Mouse (Mus musculus) CH12.LX (cell line): ENCODE data around the gene Trpv4. TPM values are rescaled to one million over a fixed set of nuclear protein-coding genes. Genes with fewer than 3 reads are reported as not detected.

Experiments
- DNase-seq: peaks from one replicate; pipeline ENCODE4 v3.0.0-alpha.2; 2013; ENCODE audit errors: extremely low read depth
- H3K27ac ChIP-seq: 2 replicates; pipeline ENCODE4 v1.5.1; 2012; ENCODE audit warnings: low read depth, mild to moderate bottlenecking, control low read depth, moderate library complexity; ENCODE audit not compliant: insufficient read depth
- H3K27me3 ChIP-seq: replicated peaks from 2 replicates; pipeline ENCODE3; 2012; ENCODE audit warnings: inconsistent platforms
- H3K36me3 ChIP-seq, 2 experiments: replicated peaks in 1 of 2; 2 replicates each; pipeline versions ENCODE3 to v1.6.1; 2012; ENCODE audit warnings: inconsistent platforms in 1 of 2, low read length in 1 of 2, mild to moderate bottlenecking in 1 of 2, mixed read lengths in 1 of 2, moderate library complexity in 1 of 2; ENCODE audit not compliant: control insufficient read depth in 1 of 2, insufficient read depth in 1 of 2
- H3K4me1 ChIP-seq, 2 experiments: 2 replicates each; pipeline ENCODE4 v1.6.1; 2012; ENCODE audit warnings: inconsistent platforms in 1 of 2, moderate library complexity in 1 of 2; ENCODE audit not compliant: insufficient read depth in 2 of 2, control insufficient read depth in 1 of 2
- H3K4me2 ChIP-seq: 2 replicates; pipeline ENCODE4 v1.6.1; 2012; ENCODE audit warnings: low read depth, mild to moderate bottlenecking, control low read depth; ENCODE audit not compliant: poor library complexity, insufficient read depth, severe bottlenecking
- H3K4me3 ChIP-seq, 3 experiments: fragments of 150-350 bp in 1 of 3; sonication (generic) in 1 of 3; replicated peaks in 1 of 3; 2 replicates each; pipeline versions ENCODE3 to v1.5.1; 2011 to 2012; ENCODE audit warnings: low read depth in 2 of 3, low read length in 2 of 3, mild to moderate bottlenecking in 2 of 3, moderate library complexity in 2 of 3, control low read depth in 1 of 3, improper control_type of control experiment in 1 of 3, inconsistent platforms in 1 of 3, mixed read lengths in 1 of 3; ENCODE audit not compliant: poor library complexity in 1 of 3
- H3K79me2 ChIP-seq: replicated peaks from 2 replicates; pipeline ENCODE4 v1.6.1; 2012; ENCODE audit warnings: mild to moderate bottlenecking, moderate library complexity; ENCODE audit not compliant: control insufficient read depth, poor library complexity, insufficient read depth, severe bottlenecking; ENCODE audit errors: extremely low read depth
- H3K9ac ChIP-seq: 2 replicates; pipeline ENCODE4 v1.6.1; 2012; ENCODE audit warnings: low read depth, mild to moderate bottlenecking, control low read depth, moderate library complexity; ENCODE audit not compliant: insufficient read depth
- H3K9me3 ChIP-seq: replicated peaks from 2 replicates; pipeline ENCODE3; 2012; ENCODE audit warnings: low read length, inconsistent platforms, mixed read lengths
- BHLHE40 ChIP-seq: IDR thresholded peaks from 2 replicates; pipeline ENCODE4 v1.6.1; 2011; ENCODE audit warnings: mild to moderate bottlenecking, low read depth, low read length, improper control_type of control experiment
- CHD1 ChIP-seq: IDR thresholded peaks from 2 replicates; pipeline ENCODE4 v1.6.1; 2012; ENCODE audit warnings: low read depth, low read length, improper control_type of control experiment, inconsistent platforms
- E2F4 ChIP-seq: IDR thresholded peaks from 2 replicates; pipeline ENCODE4 v1.6.1; 2011; ENCODE audit warnings: low read depth, low read length, improper control_type of control experiment; ENCODE audit not compliant: insufficient replicate concordance
- ELF1 ChIP-seq: IDR thresholded peaks from 2 replicates; pipeline ENCODE4 v1.6.1; 2014; ENCODE audit warnings: low read depth, mild to moderate bottlenecking, inconsistent platforms, low read length, improper control_type of control experiment
- ETS1 ChIP-seq: conservative IDR thresholded peaks from 2 replicates; pipeline ENCODE4 v1.6.1; 2012; ENCODE audit warnings: low read depth, mild to moderate bottlenecking, inconsistent platforms, low read length, improper control_type of control experiment, moderate library complexity
- GABPA ChIP-seq: IDR thresholded peaks from 2 replicates; pipeline ENCODE4 v1.6.1; 2012; ENCODE audit warnings: low read depth, low read length, improper control_type of control experiment, inconsistent platforms; ENCODE audit not compliant: insufficient replicate concordance
- IRF4 ChIP-seq: IDR thresholded peaks from 2 replicates; pipeline ENCODE4 v1.6.1; 2014; ENCODE audit warnings: low read depth, mild to moderate bottlenecking, inconsistent platforms, low read length, improper control_type of control experiment
- JUN ChIP-seq: IDR thresholded peaks from 2 replicates; pipeline ENCODE4 v1.6.1; 2011; ENCODE audit warnings: low read depth, mild to moderate bottlenecking, low read length, improper control_type of control experiment, moderate library complexity; ENCODE audit not compliant: insufficient read depth
- JUND ChIP-seq: conservative IDR thresholded peaks from 2 replicates; pipeline ENCODE4 v1.6.1; 2011; ENCODE audit warnings: low read depth, low read length, improper control_type of control experiment
- KAT2A ChIP-seq: IDR thresholded peaks from 2 replicates; pipeline ENCODE4 v1.6.1; 2012; ENCODE audit warnings: low read length, improper control_type of control experiment, inconsistent platforms; ENCODE audit not compliant: insufficient replicate concordance
- MAX ChIP-seq: IDR thresholded peaks from 2 replicates; pipeline ENCODE4 v1.6.1; 2011; ENCODE audit warnings: low read length, improper control_type of control experiment
- MAZ ChIP-seq: IDR thresholded peaks from 2 replicates; pipeline ENCODE4 v1.6.1; 2012; ENCODE audit warnings: low read depth, mild to moderate bottlenecking, inconsistent platforms, low read length, improper control_type of control experiment, moderate library complexity
- MXI1 ChIP-seq: IDR thresholded peaks from 2 replicates; pipeline ENCODE4 v1.6.1; 2011; ENCODE audit warnings: mild to moderate bottlenecking, low read depth, low read length, improper control_type of control experiment
- NELFE ChIP-seq: IDR thresholded peaks from 2 replicates; pipeline ENCODE4 v1.6.1; 2011; ENCODE audit warnings: low read depth, low read length, improper control_type of control experiment
- POLR2A ChIP-seq: IDR thresholded peaks from 2 replicates; pipeline ENCODE4 v1.6.1; 2011; ENCODE audit warnings: low read depth, mild to moderate bottlenecking, improper control_type of control experiment, low read length
- RAD21 ChIP-seq: IDR thresholded peaks from 2 replicates; pipeline ENCODE4 v1.6.1; 2011; ENCODE audit warnings: low read depth, mild to moderate bottlenecking, low read length, improper control_type of control experiment, moderate library complexity
- RCOR1 ChIP-seq: conservative IDR thresholded peaks from 2 replicates; pipeline ENCODE4 v1.6.1; 2012; ENCODE audit warnings: low read depth, mild to moderate bottlenecking, inconsistent platforms, low read length, improper control_type of control experiment
- SMC3 ChIP-seq: IDR thresholded peaks from 2 replicates; pipeline ENCODE4 v1.6.1; 2011; ENCODE audit warnings: low read depth, low read length, improper control_type of control experiment
- TBP ChIP-seq: conservative IDR thresholded peaks from 2 replicates; pipeline ENCODE4 v1.6.1; 2011; ENCODE audit warnings: low read depth, low read length, improper control_type of control experiment
- UBTF ChIP-seq: IDR thresholded peaks from 2 replicates; pipeline ENCODE4 v1.6.1; 2012; ENCODE audit warnings: low read depth, mild to moderate bottlenecking, inconsistent platforms, low read length, improper control_type of control experiment, moderate library complexity
- ZMIZ1 ChIP-seq: IDR thresholded peaks from 2 replicates; pipeline ENCODE4 v1.6.1; 2012; ENCODE audit warnings: low read depth, mild to moderate bottlenecking, inconsistent platforms, low read length, improper control_type of control experiment
- ZNF384 ChIP-seq: IDR thresholded peaks from 2 replicates; pipeline ENCODE4 v1.6.1; 2012; ENCODE audit warnings: low read depth, low read length, improper control_type of control experiment, inconsistent platforms
- dilution Hi-C: fragments of 300-500 bp; cut with MboI; formaldehyde crosslinking; loops from 2 replicates; pipeline ENCODE4 v1.14.3; 2020; ENCODE audit warnings: low sequenced_read_pairs; ENCODE audit not compliant: extremely low pct_unique_long_range_greater_than_20kb, extremely low pct_ligation_motif_present
- in situ Hi-C: fragments of 300-500 bp; cut with MboI; formaldehyde crosslinking; loops from 3 replicates; pipeline ENCODE4 v1.14.3; 2019; ENCODE audit warnings: low sequenced_read_pairs, low pct_ligation_motif_present, low pct_unique_long_range_greater_than_20kb, mixed read lengths
- polyA plus RNA-seq: library from polyadenylated mRNA; unstranded; fragments of >175 nt; gene quantifications from 2 replicates; pipeline ENCODE4 v1.2.1, GENCODE M21; 2012; ENCODE audit warnings: low read depth; ENCODE audit not compliant: insufficient read length
- total RNA-seq, 2 experiments: library from RNA; depleted of rRNA; stranded (reverse); fragments of 300-350 nt in 1 of 2; fragments of >200 nt in 1 of 2; gene quantifications; 2 replicates each; pipeline ENCODE4 v1.2.3; 2012 to 2014

The Trpv4 gene
- total and polyA plus RNA-seq, 3 experiments: 0.24 TPM; not detected in 2

DNA sequence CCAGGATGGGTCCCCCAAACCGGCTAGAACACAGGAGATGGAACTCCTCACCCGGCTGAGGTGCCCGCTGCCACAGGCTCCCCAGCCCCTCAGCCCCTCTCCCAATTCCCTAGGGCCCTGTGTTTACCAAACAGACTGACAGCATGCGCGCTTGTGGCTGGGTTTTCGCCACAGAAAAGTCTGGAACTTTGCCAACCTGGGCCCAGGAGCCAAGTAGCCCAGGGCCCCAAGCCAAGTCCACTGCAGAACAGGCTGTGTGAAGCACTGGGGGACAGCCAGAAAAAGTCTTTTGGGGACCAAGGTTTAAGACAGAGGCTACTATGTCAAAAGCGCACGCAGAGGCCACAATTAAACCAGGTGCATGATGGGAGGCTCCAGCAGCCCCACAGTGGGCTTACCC is 50.6 kb downstream of the Trpv4 start:
- no peak for DNase-seq
- H3K27ac ChIP-seq: no peak overlapping the region
- H3K36me3 ChIP-seq: no peaks in the 10 kb centered on the region
- H3K4me3 ChIP-seq: no peak overlapping the region
- no peaks in the 10 kb centered on the region for H3K9me3 ChIP-seq
- peaks cover 46% of the 10 kb centered on the region for H3K27me3 ChIP-seq
- TF ChIP-seq SMC3 (no peak), UBTF (no peak), NELFE (no peak), ETS1 (no peak), BHLHE40 (no peak), MXI1 (no peak)
- H3K79me2 ChIP-seq: no peaks in the 10 kb centered on the region
- no peak overlapping the region for H3K4me2 ChIP-seq
- H3K4me1 ChIP-seq: peaks cover 16 to 39% of the 10 kb centered on the region in 2 experiments
- in situ Hi-C loops (no loop called here), dilution Hi-C loops (no loop called here)
- no peak overlapping the region for H3K9ac ChIP-seq

- H3K27me3 ChIP-seq: peaks cover 38% of the 10 kb centered on the region
- in situ Hi-C loops (no loop called here), dilution Hi-C loops (no loop called here)
- TF ChIP-seq POLR2A (no peak), IRF4 (no peak), ELF1 (no peak), MAX (no peak), JUND (no peak), GABPA (no peak), BHLHE40 (no peak), ZNF384 (no peak), JUN (no peak), KAT2A (no peak), ETS1 (no peak), RCOR1 (no peak), RAD21 (no peak), ZMIZ1 (no peak), CHD1 (no peak), MAZ (no peak), E2F4 (no peak), NELFE (no peak), TBP (no peak)
- peaks cover 4 to 24% of the 10 kb centered on the region in 2 experiments for H3K4me1 ChIP-seq
- H3K4me2 ChIP-seq: no peak overlapping the region
- DNase-seq: no peak
- no peaks in the 10 kb centered on the region for H3K9me3 ChIP-seq
- no peak overlapping the region for H3K4me3 ChIP-seq
- no peaks in the 10 kb centered on the region for H3K36me3 ChIP-seq
- H3K27ac ChIP-seq: no peak overlapping the region
- no peaks in the 10 kb centered on the region for H3K79me2 ChIP-seq
- no peak overlapping the region for H3K9ac ChIP-seq
Measured at GRCm38 (mm10) chr5:114605981-114606380, 52.2 kb downstream of the Trpv4 start.
